Mouse (Mus musculus) layer of hippocampus, adult 9-11 months (tissue): ENCODE results near the gene Ak1.

Experiments used
- DNase-seq: peaks from one replicate; pipeline ENCODE4 v3.0.0; 2022

The Ak1 gene

GRCm38 (mm10) chr2:32601417-32602065, 20.0 kb upstream of the Ak1 start:
- DNase-seq = no peak

DNA sequence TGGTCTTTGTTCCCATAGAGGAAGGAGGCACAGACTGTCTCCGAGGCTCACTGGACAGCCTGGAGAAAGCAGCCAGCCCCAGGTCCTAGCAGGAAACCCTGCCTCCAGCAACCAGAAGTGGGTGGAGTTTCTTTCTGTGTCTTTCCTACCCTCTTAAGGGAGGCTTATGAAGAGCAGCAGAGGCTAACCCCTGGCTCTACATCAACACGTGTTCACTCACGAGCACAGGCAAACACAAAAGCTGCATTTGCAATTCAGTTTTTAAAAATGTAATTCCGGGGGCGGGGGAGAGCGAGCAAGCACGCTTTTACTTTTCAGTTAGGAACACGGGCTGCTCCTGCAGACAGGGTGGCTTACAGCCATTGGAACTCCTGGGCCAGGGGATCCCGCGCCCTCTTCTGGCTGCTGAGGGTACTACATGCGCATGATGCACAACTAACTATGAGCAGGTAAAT, 18.9 kb upstream of the Ak1 start:
- peak; percentile 87 for DNase-seq

DNA sequence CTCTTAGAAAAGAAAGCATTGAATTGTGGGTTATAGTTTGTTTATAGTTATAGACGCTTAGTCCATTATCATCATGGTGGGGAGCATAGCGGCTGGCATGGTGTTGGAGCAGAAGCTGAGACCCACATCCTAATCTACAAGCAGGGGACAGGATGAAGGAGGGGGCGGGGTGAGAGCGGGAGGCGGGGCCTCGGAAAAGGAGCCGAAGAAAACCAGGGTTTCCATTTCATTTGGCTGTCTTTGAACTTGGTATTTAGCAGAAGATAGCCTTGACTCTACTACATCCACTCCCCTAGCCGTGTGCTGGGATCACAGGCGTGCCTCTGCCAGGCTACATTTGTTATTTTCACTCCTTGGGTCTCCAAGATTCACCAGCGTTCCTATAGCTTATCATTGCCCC, 16.9 kb upstream of the Ak1 start:
- no peak for DNase-seq

DNA sequence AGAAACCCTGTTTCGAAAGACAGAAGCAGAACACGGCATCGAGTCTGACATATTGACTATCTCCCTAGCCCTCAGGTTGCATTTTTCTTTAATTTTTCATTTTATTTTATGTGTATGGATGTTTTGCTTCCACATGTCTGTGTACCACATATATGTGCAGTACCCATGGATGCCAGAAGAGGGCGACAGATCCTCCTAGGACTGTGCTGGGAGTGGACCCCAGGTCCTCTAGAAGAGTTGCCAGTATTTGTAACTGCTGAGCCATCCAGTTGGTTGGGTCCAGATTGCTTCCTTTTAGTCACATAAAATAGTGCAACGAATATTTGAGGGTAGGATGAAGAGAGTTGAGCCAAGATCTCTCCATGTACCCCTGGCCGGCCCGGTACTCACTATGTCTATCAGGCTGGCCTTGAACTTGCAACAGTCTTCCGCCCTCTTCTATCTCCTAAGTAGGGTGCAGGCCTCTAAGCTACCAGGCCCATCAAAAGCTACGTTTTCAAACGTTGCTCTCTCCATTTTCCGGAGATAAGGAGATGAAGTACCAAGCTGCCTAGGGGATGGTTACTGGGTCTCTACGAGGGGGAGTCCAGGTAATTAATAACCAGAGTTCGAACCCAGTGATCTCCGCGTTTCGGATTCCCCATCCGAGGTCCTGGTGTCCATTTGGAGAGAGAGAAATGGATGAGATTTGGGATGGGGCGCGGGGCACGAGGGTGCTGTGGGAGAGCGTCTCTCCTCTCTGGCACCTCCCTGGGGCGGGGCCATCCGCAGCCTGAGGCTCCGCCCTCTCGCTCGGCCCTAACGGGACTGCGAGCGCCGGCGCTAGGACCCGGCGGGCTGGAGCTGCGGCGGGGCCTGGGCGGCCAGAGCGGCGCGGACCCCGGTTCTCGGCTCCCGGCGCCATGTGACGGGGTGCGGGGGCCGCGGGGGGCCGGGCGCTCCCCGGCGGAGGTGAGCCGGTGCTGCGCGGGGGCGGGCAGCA, 15.1 kb upstream of the Ak1 start:
- DNase-seq = peak; percentile 88

GRCm38 (mm10) chr2:32607262-32607947, 14.2 kb upstream of the Ak1 start:
- peak; percentile 59 for DNase-seq

GRCm38 (mm10) chr2:32608141-32608777, 13.3 kb upstream of the Ak1 start:
- DNase-seq = peak; percentile 72

- DNase-seq = no peak
Measured at GRCm38 (mm10) chr2:32608778-32609435, 12.7 kb upstream of the Ak1 start.

DNA sequence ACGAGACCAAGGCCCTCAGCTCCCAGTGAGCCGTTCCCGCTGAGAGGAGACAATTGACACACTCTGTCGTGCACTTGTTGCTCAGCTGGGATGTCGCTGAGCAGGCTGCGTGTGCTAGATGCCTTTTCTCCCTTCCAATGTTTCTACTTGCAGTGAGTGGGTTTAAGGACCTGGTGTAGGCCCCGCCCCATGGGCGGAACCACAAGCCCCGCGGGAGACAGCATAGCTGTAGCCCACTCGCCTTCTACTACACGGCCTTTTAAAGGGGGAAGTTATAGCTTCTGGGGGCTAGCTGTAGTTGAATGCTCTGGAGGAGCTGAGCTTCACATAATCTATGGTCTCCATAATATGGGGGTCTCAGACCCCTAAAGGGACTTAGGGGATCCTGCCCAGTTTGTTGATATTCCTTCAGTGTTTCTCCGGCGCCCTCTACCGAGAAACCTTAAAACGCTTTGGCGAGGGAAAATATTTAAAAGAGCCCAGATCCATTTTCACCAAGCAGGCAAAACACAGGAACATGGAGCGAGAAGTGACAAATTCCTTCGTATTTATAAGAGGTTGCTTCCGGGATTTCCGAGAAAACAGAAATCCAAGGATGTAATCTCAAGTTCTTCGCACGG, 10.8 kb upstream of the Ak1 start:
- no peak for DNase-seq

GRCm38 (mm10) chr2:32612274-32612673, 9.3 kb upstream of the Ak1 start:
- no peak for DNase-seq

- no peak for DNase-seq
Measured at GRCm38 (mm10) chr2:32617109-32617508, 4.4 kb upstream of the Ak1 start.

GRCm38 (mm10) chr2:32617601-32618000, 4.0 kb upstream of the Ak1 start:
- DNase-seq = no peak

GRCm38 (mm10) chr2:32618051-32618450, 3.5 kb upstream of the Ak1 start:
- no peak for DNase-seq

DNA sequence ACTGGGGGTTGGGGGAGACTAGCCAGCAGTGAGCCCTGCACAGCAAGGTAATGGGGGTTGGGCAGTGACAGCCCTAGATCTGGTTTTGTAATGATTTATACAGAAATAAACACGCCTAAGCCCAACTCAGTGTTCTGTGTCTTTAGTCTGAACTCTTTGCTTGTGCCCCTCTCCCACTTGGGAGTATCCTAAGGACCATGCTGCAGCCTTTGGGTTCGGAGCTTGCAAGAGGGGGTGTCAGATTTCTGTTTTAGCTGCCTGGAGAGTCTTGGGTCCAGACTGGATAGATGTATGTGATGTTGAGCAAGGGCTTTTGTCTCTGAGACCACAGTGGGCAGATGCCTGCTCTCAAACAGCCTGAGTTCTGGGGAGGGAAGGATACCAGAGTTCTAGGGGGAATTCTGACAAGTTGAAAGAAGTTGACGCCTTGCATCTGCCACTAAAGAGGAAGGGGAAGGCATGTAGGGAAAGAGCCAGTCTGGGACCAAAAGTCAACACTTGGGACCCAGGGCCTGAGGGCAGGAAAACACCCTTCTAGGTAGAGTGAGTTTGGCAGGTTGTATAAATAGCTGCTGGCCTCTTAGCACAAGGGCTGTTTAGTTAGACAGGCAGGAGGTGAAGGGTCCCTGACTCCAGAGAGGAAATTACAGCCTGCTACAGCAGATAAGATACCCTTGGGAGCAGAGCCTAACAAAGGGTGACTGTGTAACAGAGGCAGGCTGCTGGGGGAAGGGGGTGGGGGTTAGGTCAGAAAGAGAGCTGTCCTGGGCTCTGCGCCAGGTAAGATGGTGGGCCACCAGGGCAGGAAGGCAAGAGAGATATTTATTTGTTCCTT, 659 bp upstream of the Ak1 start:
- DNase-seq = no peak

GRCm38 (mm10) chr2:32624111-32624748, 2.7 kb downstream of the Ak1 start:
- DNase-seq = no peak

DNA sequence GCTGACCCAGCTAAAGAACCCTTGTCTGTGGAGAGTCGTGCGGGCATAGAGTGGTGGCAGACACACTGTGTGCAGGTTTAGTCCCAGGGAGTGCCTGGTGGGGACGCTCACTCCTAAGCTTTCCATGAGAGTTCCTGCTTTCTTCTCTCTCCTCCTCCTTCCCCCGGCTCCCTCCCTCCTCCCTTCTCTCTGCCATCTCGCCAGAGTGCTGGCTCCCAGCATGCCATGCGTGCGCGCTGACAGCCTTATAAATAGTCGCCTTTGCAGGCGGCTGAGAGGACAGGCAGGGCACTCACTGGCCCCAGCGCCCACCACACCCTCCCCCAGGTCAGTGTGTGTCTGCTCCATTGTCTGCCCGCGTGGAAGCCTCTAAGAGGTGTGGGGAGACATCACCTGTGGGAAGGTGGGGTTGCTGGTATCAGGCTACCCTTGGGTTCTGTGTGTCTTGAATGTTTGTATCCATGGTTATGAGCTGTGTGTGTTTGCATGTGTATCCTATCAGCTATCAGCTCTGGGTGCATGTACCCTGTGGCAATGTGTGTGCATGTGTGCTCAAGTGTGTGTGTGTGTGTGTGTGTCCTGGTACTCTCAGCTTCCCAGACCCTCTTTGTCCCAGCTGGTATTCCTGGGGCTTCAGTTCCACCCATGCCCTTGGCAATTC, 3.8 kb downstream of the Ak1 start:
- peak; percentile 92 for DNase-seq

DNA sequence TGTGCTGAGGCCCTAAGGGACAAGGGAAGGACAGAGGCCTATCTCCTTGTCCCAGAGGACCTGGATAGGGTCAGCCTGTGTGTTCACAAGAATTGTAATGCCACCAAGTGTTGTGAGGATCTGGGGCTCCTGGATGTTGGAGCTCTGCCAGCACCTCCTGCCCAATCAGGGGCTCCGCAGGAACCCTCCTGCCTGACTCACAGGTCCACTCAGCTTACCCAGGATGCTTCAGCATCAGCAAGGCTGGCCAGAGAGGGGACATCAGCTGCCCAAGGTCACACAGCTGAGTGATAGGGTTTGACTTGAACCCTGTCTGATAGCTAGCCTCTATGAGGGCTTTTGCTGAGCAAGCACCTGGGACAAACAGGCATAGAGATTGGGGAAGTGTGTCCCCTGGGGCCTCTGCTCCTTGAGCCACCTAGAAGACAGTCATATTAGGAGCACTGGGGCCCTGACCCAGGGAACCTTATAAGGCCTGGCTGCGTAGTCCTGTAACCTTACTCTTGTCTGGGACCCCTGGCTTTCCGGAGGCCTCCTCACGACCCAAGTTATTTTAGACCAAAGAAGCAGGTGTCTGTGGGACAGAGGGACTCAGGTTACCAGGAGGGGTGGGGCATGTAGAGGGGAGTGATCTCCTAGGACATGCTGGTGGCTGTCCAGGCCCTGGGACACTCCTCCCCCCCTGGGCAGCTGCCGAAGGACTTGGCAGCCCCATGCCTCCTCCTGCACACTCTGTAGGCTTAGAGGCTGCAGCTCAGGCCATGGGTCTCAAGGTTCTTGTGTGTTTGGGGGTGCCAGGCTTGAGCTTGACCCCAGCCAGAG, 4.5 kb downstream of the Ak1 start:
- DNase-seq = peak; percentile 69

- DNase-seq = no peak
Measured at GRCm38 (mm10) chr2:32627266-32628043, 5.9 kb downstream of the Ak1 start.

DNA sequence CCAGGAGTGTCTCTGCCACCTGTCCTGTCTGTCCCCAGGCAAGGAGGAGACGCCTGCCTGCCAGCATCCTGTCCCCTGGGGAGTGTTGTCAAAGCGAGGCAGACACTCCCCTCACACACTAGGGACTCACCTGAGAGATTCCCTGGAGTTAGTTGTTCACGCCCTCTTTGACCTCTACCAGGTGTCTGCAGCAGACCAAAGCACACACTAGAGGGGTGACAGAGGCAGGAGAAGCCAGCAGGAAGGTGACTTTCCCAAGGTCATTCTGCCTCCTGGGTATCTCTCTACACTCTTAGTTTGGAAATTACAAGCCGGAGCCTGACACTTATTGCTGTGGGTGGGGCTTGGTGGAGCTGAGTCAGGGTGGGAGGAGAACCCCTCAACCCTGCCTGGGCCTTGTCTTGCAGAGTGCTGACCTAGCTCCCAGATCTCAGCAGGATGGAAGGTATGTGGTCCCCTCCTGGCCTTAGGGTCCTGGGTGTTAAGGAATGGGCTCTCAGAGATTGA, 6.5 kb downstream of the Ak1 start:
- no peak for DNase-seq
